Mouse (Mus musculus) kidney, adult 2 months (tissue): Measurements from ENCODE around the gene Trpv1.

Source experiments
- CTCF ChIP-seq: fragments of 200-500 bp; conservative IDR thresholded peaks from 2 replicates; pipeline ENCODE4 v1.5.1; 2011; ENCODE audit warnings: low read depth, mild to moderate bottlenecking, control low read depth, low read length, moderate library complexity, mixed read lengths; ENCODE audit not compliant: insufficient read depth, insufficient read length
- POLR2A ChIP-seq: fragments of 200-500 bp; IDR thresholded peaks from one replicate; pipeline ENCODE4 v1.6.1; 2011; ENCODE audit warnings: low read depth, low read length, control low read depth

GRCm38 (mm10) chr11:73228881-73229280 lies 5.2 kb upstream of the Trpv1 start:
- TF ChIP-seq POLR2A (no peak), CTCF (no peak)
